Mouse (Mus musculus) kidney, postnatal 14 days (tissue): ENCODE measurements around the gene Rtf2.

Experiments
- DNase-seq: peaks from one replicate; pipeline ENCODE4 v3.0.0; 2022; ENCODE audit warnings: mixed read lengths

Rtf2 gene

DNA sequence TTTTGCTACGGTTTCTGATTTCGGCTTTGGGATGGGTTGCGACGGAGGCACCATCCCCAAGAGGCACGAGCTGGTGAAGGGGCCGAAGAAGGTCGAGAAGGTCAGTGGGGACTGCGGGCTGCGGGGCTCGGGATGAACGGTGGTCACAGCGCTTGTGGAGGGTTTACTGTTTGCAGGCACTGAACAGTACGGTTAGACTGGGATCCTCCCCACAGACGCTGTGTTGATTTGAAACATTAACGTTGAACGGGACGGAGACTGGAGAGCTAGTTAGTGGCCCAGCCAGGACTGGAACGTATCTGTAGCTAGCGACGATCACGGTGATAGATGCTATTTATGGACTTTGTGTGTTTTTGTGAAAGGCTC lies 267 bp downstream of the Rtf2 start:
- no peak for DNase-seq

- DNase-seq: peak; percentile 23
Measured at GRCm38 (mm10) chr2:172441176-172441575, 820 bp downstream of the Rtf2 start.

- no peak for DNase-seq
Measured at GRCm38 (mm10) chr2:172445617-172446016, 5.3 kb downstream of the Rtf2 start.

DNA sequence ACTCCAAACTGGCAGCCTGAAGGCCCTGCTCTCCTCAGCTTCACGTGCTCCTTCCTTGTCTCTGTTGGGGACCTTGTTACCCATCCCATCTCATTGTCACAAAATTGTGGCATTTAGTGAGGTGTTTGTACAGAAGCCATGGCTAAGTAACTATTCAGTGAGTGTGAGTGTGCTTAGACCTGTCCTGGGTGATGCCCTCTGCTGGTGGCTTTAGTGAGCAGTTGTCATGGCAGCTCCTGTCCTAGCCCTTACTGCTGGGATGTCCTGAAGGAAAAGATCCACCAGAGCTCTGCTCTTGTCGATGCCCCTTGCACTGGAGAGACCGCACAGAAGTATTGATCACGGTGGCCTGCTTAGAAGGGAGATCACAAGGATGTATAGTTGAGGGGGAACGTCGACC lies 7.0 kb downstream of the Rtf2 start:
- peak; percentile 29 for DNase-seq

GRCm38 (mm10) chr2:172448329-172448728 lies 8.0 kb downstream of the Rtf2 start:
- no peak for DNase-seq

- DNase-seq: no peak
Measured at GRCm38 (mm10) chr2:172450640-172451039, 10.3 kb downstream of the Rtf2 start.

DNA sequence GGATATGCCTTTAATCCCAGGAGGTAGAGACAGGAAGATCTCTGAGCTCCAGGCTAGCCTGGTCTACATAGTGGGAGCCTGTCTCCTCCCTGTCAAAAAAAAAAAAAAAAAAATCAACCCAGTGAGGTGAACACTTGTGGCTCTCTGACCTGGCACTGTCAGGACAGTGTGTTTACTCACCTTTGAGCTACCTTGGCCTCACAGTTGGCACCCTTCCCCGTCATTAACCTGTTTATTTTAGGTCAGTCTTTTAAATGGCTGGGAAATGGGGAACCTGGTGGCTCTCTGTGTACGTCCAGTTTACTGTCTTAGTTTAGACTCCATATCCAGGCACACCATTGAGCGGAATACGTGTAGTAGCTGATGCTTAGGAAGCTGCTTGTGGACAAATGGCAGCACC lies 11.7 kb downstream of the Rtf2 start:
- peak; percentile 12 for DNase-seq

DNA sequence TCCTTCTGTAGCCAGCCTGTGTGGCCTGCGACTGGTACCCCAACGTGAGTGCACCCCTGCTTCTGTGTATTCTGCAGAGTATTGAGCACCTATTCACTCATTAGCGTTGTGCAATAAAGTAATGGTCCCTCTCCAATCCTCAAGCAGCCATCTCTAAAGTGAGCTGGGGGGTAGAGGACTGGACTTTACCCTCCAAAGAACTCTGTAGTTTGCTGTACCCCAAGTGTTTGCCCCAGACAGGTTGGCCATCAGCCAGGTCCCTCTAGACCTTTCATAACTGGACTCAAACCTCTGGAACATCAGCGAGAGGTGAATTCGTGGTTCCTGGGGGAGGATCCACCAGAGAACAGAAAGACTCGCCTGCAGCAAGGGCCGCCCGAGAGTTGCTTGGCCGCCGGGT lies 12.1 kb downstream of the Rtf2 start:
- peak; percentile 14 for DNase-seq

GRCm38 (mm10) chr2:172458496-172458895 lies 18.1 kb downstream of the Rtf2 start, which contains the start of gene Gcnt7:
TSS of gene Gcnt7 (minus strand) at chr2:172458596.
- no peak for DNase-seq

DNA sequence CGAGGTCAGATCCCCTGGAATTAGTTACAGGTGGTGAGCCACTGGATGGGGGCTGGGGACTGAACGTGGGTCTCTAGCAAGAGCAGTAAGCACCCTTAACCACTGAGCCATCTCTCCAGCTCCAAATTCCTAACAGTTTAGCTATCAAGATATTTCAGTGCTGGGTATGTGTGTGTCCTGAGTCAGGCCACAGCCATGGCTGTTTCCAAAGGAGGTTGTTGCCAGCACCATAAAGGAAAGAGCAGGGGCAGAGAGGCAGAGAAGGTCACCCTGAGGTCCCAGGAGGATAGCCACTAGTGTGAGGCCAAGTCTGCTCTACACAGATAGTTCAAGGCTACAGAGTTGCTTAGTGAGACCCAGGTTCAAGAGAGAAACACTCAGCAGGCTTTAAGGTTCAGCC lies 20.3 kb downstream of the Rtf2 start:
- DNase-seq: no peak

DNA sequence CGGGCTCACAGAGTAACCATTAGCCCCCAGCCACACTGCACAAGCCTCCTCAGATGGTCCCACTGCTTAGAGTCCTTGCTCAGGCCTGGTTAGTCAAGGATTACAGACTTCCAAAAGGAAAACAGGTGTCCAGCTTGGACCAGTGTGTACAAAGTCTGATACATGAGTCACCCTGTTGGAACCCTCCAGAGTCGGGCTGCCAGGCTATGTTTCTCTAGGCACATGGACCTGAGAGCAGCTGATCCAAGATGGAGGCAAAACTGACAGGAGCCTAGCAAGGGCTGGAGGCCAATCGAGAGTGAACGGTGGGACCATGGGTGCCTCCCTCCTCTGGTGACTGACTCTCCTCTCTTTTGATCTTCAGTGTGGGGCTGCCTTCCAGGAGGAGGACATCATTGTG lies 22.5 kb downstream of the Rtf2 start:
- DNase-seq: no peak

DNA sequence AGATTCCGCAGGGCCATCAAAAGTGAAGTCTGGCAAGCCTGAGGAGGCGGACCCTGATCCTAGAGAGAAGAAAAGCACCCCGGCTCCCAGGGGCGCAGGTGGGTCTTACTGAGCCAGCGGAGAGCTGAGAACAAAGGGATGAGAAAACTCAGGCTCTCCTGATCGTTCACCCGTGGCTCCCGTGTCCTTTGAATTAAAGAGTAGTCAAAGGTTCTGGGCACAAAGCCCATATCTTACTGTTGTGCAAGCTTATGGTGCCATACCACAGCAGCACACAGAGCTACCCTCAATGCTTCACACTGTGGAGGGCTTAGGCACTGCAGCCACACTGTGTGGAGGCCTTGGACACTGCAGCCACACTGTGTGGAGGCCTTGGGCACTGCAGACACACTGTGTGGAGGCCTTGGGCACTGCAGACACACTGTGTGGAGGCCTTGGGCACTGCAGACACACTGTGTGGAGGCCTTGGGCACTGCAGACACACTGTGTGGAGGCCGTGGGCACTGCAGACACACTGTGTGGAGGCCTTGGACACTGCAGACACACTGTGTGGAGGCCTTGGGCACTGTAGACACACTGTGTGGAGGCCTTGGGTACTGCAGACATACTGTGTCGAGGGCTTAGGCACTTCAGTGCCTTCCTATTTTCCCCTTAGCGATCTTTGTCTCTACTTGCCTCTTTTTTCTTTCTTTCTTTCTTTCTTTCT lies 26.2 kb downstream of the Rtf2 start:
- DNase-seq: peak; percentile 76

GRCm38 (mm10) chr2:172467206-172467605 lies 26.9 kb downstream of the Rtf2 start:
- DNase-seq: no peak

DNA sequence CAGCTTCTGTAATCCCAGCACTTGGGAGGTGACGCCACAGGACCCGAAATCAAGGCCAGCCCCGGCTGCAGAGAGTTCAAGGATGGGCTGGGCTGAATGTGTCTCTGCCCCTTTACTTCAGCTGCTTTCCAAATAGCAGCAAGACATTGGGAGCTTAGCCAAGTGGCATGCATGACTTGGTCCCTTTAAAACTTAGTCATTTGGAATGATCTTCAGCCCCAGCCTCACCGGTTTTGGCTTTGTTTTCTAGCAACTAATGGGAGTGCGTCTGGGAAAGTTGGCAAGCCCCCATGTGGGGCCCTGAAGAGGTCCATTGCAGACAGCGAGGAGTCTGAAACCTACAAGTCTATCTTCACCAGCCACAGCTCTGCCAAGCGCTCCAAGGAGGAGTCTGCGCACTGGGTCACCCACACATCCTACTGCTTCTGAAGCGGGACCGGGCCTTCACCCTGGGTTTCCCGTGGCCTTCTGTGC lies 28.0 kb downstream of the Rtf2 start:
- peak; percentile 76 for DNase-seq

- no peak for DNase-seq
Measured at GRCm38 (mm10) chr2:172472318-172472717, 32.0 kb downstream of the Rtf2 start, which contains the start of gene Fam209. TSS of gene Fam209 (plus strand) at chr2:172472520.

DNA sequence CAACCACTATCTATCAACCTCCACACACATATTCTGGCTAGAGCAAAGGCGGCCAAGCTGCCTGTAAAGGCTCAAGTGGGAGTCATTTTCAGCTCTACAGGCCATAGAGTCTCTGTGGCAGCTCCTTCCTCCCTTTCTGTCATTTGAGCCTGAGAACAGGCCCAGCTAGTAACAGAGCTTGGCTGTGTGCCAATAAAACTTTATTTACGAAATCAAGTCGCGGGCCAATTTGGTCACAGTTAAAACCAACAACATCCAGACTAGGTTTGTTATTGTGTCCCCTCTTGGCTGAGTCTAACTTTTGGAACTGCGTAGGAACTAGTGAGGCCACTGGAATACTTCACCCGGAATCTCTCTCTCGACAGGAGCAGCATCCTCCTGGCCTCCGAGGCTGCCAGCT lies 33.2 kb downstream of the Rtf2 start:
- peak; percentile 12 for DNase-seq

- DNase-seq: peak; percentile 26
Measured at GRCm38 (mm10) chr2:172474970-172475369, 34.6 kb downstream of the Rtf2 start.

- no peak for DNase-seq
Measured at GRCm38 (mm10) chr2:172476707-172477260, 36.4 kb downstream of the Rtf2 start.

- no peak for DNase-seq
Measured at GRCm38 (mm10) chr2:172477350-172477749, 37.0 kb downstream of the Rtf2 start.

DNA sequence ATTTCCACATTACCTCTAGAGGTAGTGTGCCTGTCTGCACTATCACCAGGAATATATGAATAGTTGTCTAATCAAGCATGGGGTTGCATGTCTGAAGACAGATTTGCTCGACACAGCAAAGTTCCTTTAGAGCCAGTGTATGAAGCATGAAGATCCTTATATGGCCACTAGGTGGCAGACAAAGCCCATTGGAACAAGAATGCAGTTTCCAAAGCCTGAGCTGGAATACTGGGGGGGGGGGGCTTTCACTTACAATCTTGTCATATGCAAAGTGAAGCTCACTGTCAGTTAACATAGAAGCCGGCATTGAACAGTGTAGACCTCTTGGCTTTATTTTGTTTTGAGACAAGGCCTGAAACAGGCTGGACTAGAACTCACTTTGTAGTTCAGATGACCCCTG lies 37.5 kb downstream of the Rtf2 start:
- peak; percentile 60 for DNase-seq

DNA sequence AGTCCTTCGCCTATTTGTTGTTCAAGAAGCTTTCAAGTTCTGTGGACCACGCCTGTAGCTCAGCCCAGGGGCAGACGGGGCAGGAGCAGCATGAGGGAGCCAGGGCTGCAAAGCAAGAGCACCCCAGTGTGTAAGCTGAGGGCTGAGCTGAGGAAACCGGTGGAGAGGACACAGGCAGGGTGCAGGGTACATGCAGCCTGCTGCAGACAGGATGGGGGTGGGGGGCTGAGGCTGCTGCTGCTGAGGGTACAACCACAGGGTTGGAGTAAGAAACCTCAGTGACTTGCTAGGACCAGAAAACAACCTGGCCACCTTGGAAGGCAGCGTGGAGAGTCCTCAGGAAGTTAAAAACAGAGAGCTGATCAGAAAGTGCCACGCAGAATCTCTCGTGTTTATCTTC lies 39.9 kb downstream of the Rtf2 start:
- no peak for DNase-seq

DNA sequence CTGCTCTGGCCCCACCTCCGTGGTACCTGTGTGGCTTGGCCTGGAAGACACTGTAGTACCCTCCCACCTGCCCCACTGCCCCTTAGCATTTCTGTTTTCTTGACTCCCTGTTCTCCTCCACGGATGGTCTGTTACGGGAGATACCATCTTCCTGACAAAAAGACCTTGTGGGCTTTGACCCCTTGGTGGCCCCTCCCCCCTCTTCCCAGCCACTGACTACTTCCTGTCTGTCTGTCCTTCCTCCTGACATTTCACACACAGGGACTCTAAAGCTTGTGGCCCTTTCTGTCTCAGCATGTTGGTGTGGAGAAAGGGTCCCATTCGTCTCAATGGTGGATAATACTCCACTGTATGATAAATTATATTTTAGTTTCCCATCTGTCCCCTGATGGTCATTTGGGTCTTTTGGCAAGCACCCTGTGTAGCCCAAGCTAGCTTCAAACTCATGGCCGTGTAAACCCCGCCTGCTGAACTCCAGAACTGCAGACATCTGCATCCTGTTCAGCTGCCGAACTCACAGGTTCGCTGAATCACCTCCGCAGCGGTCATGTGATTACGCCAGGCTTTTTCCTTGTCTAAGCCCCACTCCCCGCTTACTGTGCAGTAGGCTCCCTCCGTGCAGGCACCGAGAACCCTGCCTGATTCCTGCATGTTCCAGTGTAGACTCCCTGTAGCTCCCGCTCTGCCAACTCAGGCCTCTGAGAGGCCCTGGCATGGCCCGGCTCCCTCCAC lies 41.5 kb downstream of the Rtf2 start:
- DNase-seq: no peak

- DNase-seq: no peak
Measured at GRCm38 (mm10) chr2:172483766-172484413, 43.5 kb downstream of the Rtf2 start.
